Mouse (Mus musculus) megakaryocyte, embryonic 14.5 days (primary cell): ENCODE results near the gene Mcur1.

ENCODE experiments used
- FLI1 ChIP-seq: IDR thresholded peaks from 2 replicates; pipeline ENCODE4 v1.6.1; 2012; ENCODE audit warnings: low read length, inconsistent platforms, mixed read lengths
- GATA1 ChIP-seq: IDR thresholded peaks from 3 replicates; pipeline ENCODE4 v1.6.1; 2012; ENCODE audit warnings: mixed read lengths, low read length, inconsistent platforms, borderline replicate concordance

DNA sequence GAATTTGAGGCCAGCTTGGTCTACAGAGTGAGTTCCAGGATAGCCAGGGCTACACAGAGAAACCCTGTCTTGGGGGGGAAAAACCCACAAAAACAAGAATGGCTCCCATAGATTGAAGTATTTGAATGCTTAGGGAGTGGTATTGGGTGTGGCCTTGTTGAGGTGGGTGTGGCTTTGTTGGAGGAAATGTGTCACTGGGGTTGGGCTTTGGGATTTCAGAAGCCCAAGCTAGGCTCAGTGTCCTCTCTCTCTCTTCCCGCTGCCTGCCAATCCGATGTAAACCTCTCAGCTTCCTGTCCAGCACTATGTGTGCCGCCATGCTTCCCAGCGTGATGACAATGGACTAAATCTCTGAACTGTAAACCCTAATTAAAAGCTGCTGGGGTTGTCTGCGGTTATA lies 58.4 kb downstream of the Mcur1 start:
- TF ChIP-seq FLI1 (no peak), GATA1 (no peak)
